In the genomic region with DNA sequence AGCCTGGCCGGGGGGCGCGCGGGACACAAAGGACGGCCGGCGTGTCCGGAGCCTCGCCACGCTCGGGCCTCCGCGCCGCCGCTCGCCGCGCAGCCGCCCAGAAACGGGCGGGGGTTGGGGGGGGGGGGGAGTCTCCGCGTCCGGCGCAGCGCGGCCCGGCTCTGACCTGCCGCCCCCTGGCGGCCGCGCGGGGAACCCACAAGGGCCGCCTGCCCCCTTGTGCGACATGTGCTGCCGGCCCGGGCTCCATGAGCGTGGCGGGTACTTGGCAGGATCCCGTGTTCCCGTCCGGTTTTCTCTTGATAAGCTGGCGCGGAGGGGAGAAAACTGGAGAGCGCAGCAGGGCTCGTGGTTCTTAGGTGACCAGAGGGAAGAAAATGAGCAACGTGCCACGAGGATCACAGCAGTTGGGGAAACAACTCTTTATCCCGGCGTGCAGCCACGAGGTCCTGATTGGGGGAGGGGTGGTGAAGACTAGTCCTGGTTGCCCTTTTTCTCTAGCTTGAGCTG, we compare ENCODE assay signal across 8 mouse cellular contexts. TPM values are rescaled to one million over a fixed set of nuclear protein-coding genes. Genes with fewer than 3 reads are reported as not detected.
A peak's percentile ranks its signal among the peaks of the same experiment; 100 is the strongest.
DNase-seq lines count a peak whose midpoint lies in the region; ATAC-seq lines count a peak whose summit lies in the region.

No protein-coding gene starts in this region.

- H3K4me3 ChIP-seq in intestine, embryonic 16.5 days (ENCODE audit: low read length) = peak overlapping the region; percentile 87

- peak overlapping the region; percentile 94 for H3K27ac ChIP-seq in intestine, embryonic 16.5 days (ENCODE audit: low read length)

- no peaks in the 10 kb centered on the region for H3K27me3 ChIP-seq in intestine, embryonic 16.5 days (replicated peaks; ENCODE audit: control insufficient read depth, insufficient read depth, low read length)

- peaks cover 8% of the 10 kb centered on the region for H3K4me1 ChIP-seq in intestine, embryonic 16.5 days (ENCODE audit: control insufficient read depth, insufficient read depth, low read length)

- peak overlapping the region; percentile 98 for H3K9ac ChIP-seq in intestine, embryonic 16.5 days (ENCODE audit: low read depth, low read length)

- intact Hi-C loops in gastrocnemius, postnatal 36 days (cut with DNase I) = no loop called here
- intact Hi-C loops in left cerebral cortex, postnatal 25 days (cut with DNase I) = loop anchor here (1.0 to 2.0 kb wide), 3 partner anchors 25 to 185 kb away; a partner anchor contains a TSS

- H3K4me2 ChIP-seq in intestine, embryonic 16.5 days (ENCODE audit: low read depth, low read length) = peak overlapping the region; percentile 67

- WGBS in intestine, embryonic 16.5 days = under 1% methylated on average over 28 of the region's 51 CpGs

- DNase-seq in adrenal gland, adult 2 months = peak; percentile 93
- peak; percentile 78 for DNase-seq in embryo, embryonic 11.5 days (ENCODE audit: low read depth, low spot score)
- peak; percentile 81 to 84 for DNase-seq in gastrocnemius, postnatal 36 days
- DNase-seq in left cerebral cortex, postnatal 25 days (ENCODE audit: low spot score in 2 of 2) = peak; percentile 78 to 85
- peak; percentile 92 for DNase-seq in mesoderm, embryonic 11.5 days (ENCODE audit: low read depth, low spot score)
- peak; percentile 75 for DNase-seq in right cerebral cortex, postnatal 25 days
- DNase-seq in urinary bladder, postnatal 36 days (ENCODE audit: low spot score in 2 of 2) = peak; percentile 70 to 84

- no peaks in the 10 kb centered on the region for H3K9me3 ChIP-seq in intestine, embryonic 16.5 days (ENCODE audit: control insufficient read depth, low read length)

- ATAC-seq in intestine, embryonic 16.5 days = peak; percentile 81

- H3K36me3 ChIP-seq in intestine, embryonic 16.5 days (ENCODE audit: control insufficient read depth, insufficient read depth, low read length) = peaks cover 14% of the 10 kb centered on the region

RNA-seq across cellular contexts. Expression of a gene that starts 49.9 kb away (rescaled TPM):
- total RNA-seq in adrenal gland, adult 2 months (2021) = 1 to 10 TPM in 1 of 2 experiments, not detected in 1; 2.5 TPM
- 1.3 and 2.7 TPM in 2 replicates for polyA plus RNA-seq in adrenal gland, adult 2 months (2012; rRNA removed)
- not detected for total RNA-seq in gastrocnemius, postnatal 36 days (2021)
- 0.15 and 0.34 TPM in 2 replicates for polyA plus RNA-seq in intestine, embryonic 16.5 days (2015; fragmentation: Nextera tagmentation; extraction: Ambion mirVana)
- total RNA-seq in left cerebral cortex, postnatal 25 days (2021) = 10 to 100 TPM; 31.0 to 35.0 TPM

Comparison
In these comparisons a context has a peak if more than half of its experiments do, and no peak if none do; other contexts are left out.
1. Peak in every context shown above with its lines: DNase-seq, ATAC-seq, H3K4me3 ChIP-seq and H3K27ac ChIP-seq.
2. RNA of a gene that starts 49.9 kb away (total RNA-seq): 31.0 to 35.0 TPM in left cerebral cortex, postnatal 25 days; 2.5 TPM in adrenal gland, adult 2 months and not detected in gastrocnemius, postnatal 36 days; every median in the first group is over 4 times any median in the second.